Mouse (Mus musculus): Measurements from ENCODE around the gene Sprr2a3.
"Not testable (repeated sequence)": the region's sequence is repeated elsewhere in the genome, so short reads cannot be mapped to it uniquely, and the experiment has no call there.

Sprr2a3 gene

GRCm38 (mm10) chr3:92285101-92285500, at the start of gene Sprr2a3:
Gene Sprr2a3, plus strand, starts transcription at chr3:92285417.
- not testable (repeated sequence) for DNase-seq (ENCODE audit: low read depth, low spot score)

GRCm38 (mm10) chr3:92236463-92237189, 48.6 kb upstream of the Sprr2a3 start:
- not testable (repeated sequence) for DNase-seq (ENCODE audit: low read depth, low spot score)

- DNase-seq (ENCODE audit: low read depth, low spot score) = not testable (repeated sequence)
Measured at GRCm38 (mm10) chr3:92238736-92239135, 46.5 kb upstream of the Sprr2a3 start.

GRCm38 (mm10) chr3:92239197-92239596, 46.0 kb upstream of the Sprr2a3 start:
- DNase-seq (ENCODE audit: low read depth, low spot score) = not testable (repeated sequence)

- DNase-seq (ENCODE audit: low read depth, low spot score) = not testable (repeated sequence)
Measured at GRCm38 (mm10) chr3:92244833-92245232, 40.4 kb upstream of the Sprr2a3 start.

GRCm38 (mm10) chr3:92246245-92246644, 39.0 kb upstream of the Sprr2a3 start:
- DNase-seq (ENCODE audit: low read depth, low spot score) = not testable (repeated sequence)

- not testable (repeated sequence) for DNase-seq (ENCODE audit: low read depth, low spot score)
Measured at GRCm38 (mm10) chr3:92248494-92248893, 36.7 kb upstream of the Sprr2a3 start.

- DNase-seq (ENCODE audit: low read depth, low spot score) = not testable (repeated sequence)
Measured at GRCm38 (mm10) chr3:92250450-92250849, 34.8 kb upstream of the Sprr2a3 start.

- not testable (repeated sequence) for DNase-seq (ENCODE audit: low read depth, low spot score)
Measured at GRCm38 (mm10) chr3:92253860-92254259, 31.4 kb upstream of the Sprr2a3 start.

GRCm38 (mm10) chr3:92258526-92258925, 26.7 kb upstream of the Sprr2a3 start:
- DNase-seq (ENCODE audit: low read depth, low spot score) = not testable (repeated sequence)

- not testable (repeated sequence) for DNase-seq (ENCODE audit: low read depth, low spot score)
Measured at GRCm38 (mm10) chr3:92263462-92263861, 21.8 kb upstream of the Sprr2a3 start.

GRCm38 (mm10) chr3:92271414-92271985, 13.7 kb upstream of the Sprr2a3 start:
- not testable (repeated sequence) for DNase-seq (ENCODE audit: low read depth, low spot score)

GRCm38 (mm10) chr3:92273504-92273903, 11.7 kb upstream of the Sprr2a3 start:
- DNase-seq (ENCODE audit: low read depth, low spot score) = not testable (repeated sequence)

- DNase-seq (ENCODE audit: low read depth, low spot score) = not testable (repeated sequence)
Measured at GRCm38 (mm10) chr3:92274018-92274417, 11.2 kb upstream of the Sprr2a3 start.

GRCm38 (mm10) chr3:92279663-92280062, 5.6 kb upstream of the Sprr2a3 start:
- not testable (repeated sequence) for DNase-seq (ENCODE audit: low read depth, low spot score)

- peak; percentile 9 for DNase-seq (ENCODE audit: low read depth, low spot score)
Measured at GRCm38 (mm10) chr3:92280963-92281606, 4.1 kb upstream of the Sprr2a3 start.

GRCm38 (mm10) chr3:92288489-92288888, 3.3 kb downstream of the Sprr2a3 start:
- not testable (repeated sequence) for DNase-seq (ENCODE audit: low read depth, low spot score)

- peak; percentile 55 for DNase-seq (ENCODE audit: low read depth, low spot score)
Measured at GRCm38 (mm10) chr3:92307406-92307805, 22.2 kb downstream of the Sprr2a3 start.

- DNase-seq (ENCODE audit: low read depth, low spot score) = no peak
Measured at GRCm38 (mm10) chr3:92316320-92316719, 31.1 kb downstream of the Sprr2a3 start, which contains the start of gene Sprr2b. Gene Sprr2b, plus strand, starts transcription at chr3:92316620.

- no peak for DNase-seq (ENCODE audit: low read depth, low spot score)
Measured at GRCm38 (mm10) chr3:92317384-92317783, 32.2 kb downstream of the Sprr2a3 start.

GRCm38 (mm10) chr3:92336278-92336677, 51.1 kb downstream of the Sprr2a3 start:
- no peak for DNase-seq (ENCODE audit: low read depth, low spot score)

- no peak for DNase-seq (ENCODE audit: low read depth, low spot score)
Measured at GRCm38 (mm10) chr3:92338840-92339239, 53.6 kb downstream of the Sprr2a3 start, which contains the start of gene Sprr2d. Gene Sprr2d, plus strand, starts transcription at chr3:92339140.
